Mouse (Mus musculus) MEL (cell line): Measurements from ENCODE around the gene Srgn. TPM values are rescaled to one million over a fixed set of nuclear protein-coding genes. Genes with fewer than 3 reads are reported as not detected.

Source experiments
- DNase-seq: peaks from one replicate; pipeline ENCODE4 v3.0.0; 2011; ENCODE audit warnings: low read depth, low spot score
- H3K27ac ChIP-seq: 2 replicates; pipeline ENCODE4 v1.5.1; 2012; ENCODE audit warnings: low read depth, mild to moderate bottlenecking, control low read depth, low read length, moderate library complexity; ENCODE audit not compliant: control insufficient read depth
- H3K27me3 ChIP-seq, 2 experiments: fragments of 150-350 bp in 1 of 2; sonication (generic) in 1 of 2; 2 replicates each; pipeline ENCODE4 v1.6.1; 2012; ENCODE audit warnings: low read length in 2 of 2, mild to moderate bottlenecking in 2 of 2, improper control_type of control experiment in 1 of 2, moderate library complexity in 1 of 2; ENCODE audit not compliant: insufficient read depth in 2 of 2, control insufficient read depth in 1 of 2
- H3K36me3 ChIP-seq, 2 experiments: 2 replicates each; pipeline ENCODE4 v1.6.1; 2012 to 2014; ENCODE audit warnings: low read length in 2 of 2, improper control_type of control experiment in 1 of 2, inconsistent platforms in 1 of 2, mild to moderate bottlenecking in 1 of 2; ENCODE audit not compliant: insufficient read depth in 2 of 2, control insufficient read depth in 1 of 2
- H3K4me1 ChIP-seq, 2 experiments: fragments of 150-350 bp in 1 of 2; sonication (generic) in 1 of 2; 2 replicates each; pipeline ENCODE4 v1.6.1; 2012; ENCODE audit warnings: low read length in 2 of 2, improper control_type of control experiment in 1 of 2, mild to moderate bottlenecking in 1 of 2; ENCODE audit not compliant: insufficient read depth in 2 of 2, control insufficient read depth in 1 of 2
- H3K4me3 ChIP-seq, 2 experiments: fragments of 150-350 bp in 1 of 2; sonication (generic) in 1 of 2; 2 replicates each; pipeline ENCODE4 v1.5.1; 2012; ENCODE audit warnings: low read depth in 2 of 2, low read length in 2 of 2, mild to moderate bottlenecking in 2 of 2, moderate library complexity in 2 of 2, control low read depth in 1 of 2, improper control_type of control experiment in 1 of 2; ENCODE audit not compliant: control insufficient read depth in 1 of 2, insufficient read depth in 1 of 2
- H3K79me2 ChIP-seq: 2 replicates; pipeline ENCODE4 v1.6.1; 2012; ENCODE audit warnings: mild to moderate bottlenecking, low read length, moderate library complexity; ENCODE audit not compliant: control insufficient read depth, poor library complexity, insufficient read depth
- H3K9ac ChIP-seq: 2 replicates; pipeline ENCODE4 v1.6.1; 2012; ENCODE audit warnings: low read depth, mild to moderate bottlenecking, control low read depth, low read length, moderate library complexity; ENCODE audit not compliant: control insufficient read depth, poor library complexity, severe bottlenecking
- H3K9me3 ChIP-seq: fragments of 150-350 bp; sonication (generic); replicated peaks from 2 replicates; pipeline ENCODE4 v1.6.1; 2012; ENCODE audit warnings: mild to moderate bottlenecking, low read length, improper control_type of control experiment, moderate library complexity; ENCODE audit not compliant: insufficient read depth
- EP300 ChIP-seq, 2 experiments: IDR thresholded peaks; 2 replicates each; pipeline ENCODE4 v1.6.1; 2011; ENCODE audit warnings: improper control_type of control experiment in 2 of 2, low read length in 2 of 2, low read depth in 1 of 2, mild to moderate bottlenecking in 1 of 2
- GABPA ChIP-seq: IDR thresholded peaks from 2 replicates; pipeline ENCODE4 v1.6.1; 2012; ENCODE audit warnings: low read depth, mild to moderate bottlenecking, inconsistent platforms, low read length, improper control_type of control experiment, moderate library complexity
- GATA1 ChIP-seq: IDR thresholded peaks from 2 replicates; pipeline ENCODE4 v1.6.1; 2011; ENCODE audit warnings: low read depth, low read length, improper control_type of control experiment
- HCFC1 ChIP-seq: IDR thresholded peaks from 2 replicates; pipeline ENCODE4 v1.6.1; 2012; ENCODE audit warnings: low read depth, mild to moderate bottlenecking, inconsistent platforms, low read length, improper control_type of control experiment, moderate library complexity
- JUND ChIP-seq: IDR thresholded peaks from 2 replicates; pipeline ENCODE4 v1.6.1; 2011; ENCODE audit warnings: low read depth, mild to moderate bottlenecking, improper control_type of control experiment, low read length
- MEF2A ChIP-seq: IDR thresholded peaks from 2 replicates; pipeline ENCODE4 v1.6.1; 2014; ENCODE audit warnings: low read depth, mild to moderate bottlenecking, inconsistent platforms, low read length, improper control_type of control experiment; ENCODE audit not compliant: poor library complexity, insufficient replicate concordance, severe bottlenecking; ENCODE audit errors: extremely low read depth
- MXI1 ChIP-seq: IDR thresholded peaks from 2 replicates; pipeline ENCODE4 v1.6.1; 2011; ENCODE audit warnings: mild to moderate bottlenecking, low read depth, low read length, improper control_type of control experiment
- MYB ChIP-seq: IDR thresholded peaks from 2 replicates; pipeline ENCODE4 v1.6.1; 2011; ENCODE audit warnings: mild to moderate bottlenecking, low read depth, low read length, improper control_type of control experiment
- MYC ChIP-seq: IDR thresholded peaks from 2 replicates; pipeline ENCODE4 v1.6.1; 2011; ENCODE audit warnings: low read depth, mild to moderate bottlenecking, low read length, improper control_type of control experiment, moderate library complexity
- POLR2AphosphoS2 ChIP-seq: IDR thresholded peaks from 2 replicates; pipeline ENCODE4 v1.6.1; 2011; ENCODE audit warnings: low read length, improper control_type of control experiment
- POLR2AphosphoS5 ChIP-seq: IDR thresholded peaks from 2 replicates; pipeline ENCODE4 v1.6.1; 2012; ENCODE audit warnings: low read depth, borderline replicate concordance, mild to moderate bottlenecking, inconsistent platforms, low read length, moderate library complexity, mixed read lengths
- RCOR1 ChIP-seq: IDR thresholded peaks from 2 replicates; pipeline ENCODE4 v1.6.1; 2012; ENCODE audit warnings: low read depth, mild to moderate bottlenecking, inconsistent platforms, low read length, improper control_type of control experiment
- SIN3A ChIP-seq: IDR thresholded peaks from 2 replicates; pipeline ENCODE4 v1.6.1; 2012; ENCODE audit warnings: low read length, improper control_type of control experiment, inconsistent platforms
- UBTF ChIP-seq: IDR thresholded peaks from 2 replicates; pipeline ENCODE4 v1.6.1; 2012; ENCODE audit warnings: low read depth, mild to moderate bottlenecking, inconsistent platforms, low read length, improper control_type of control experiment, moderate library complexity, borderline replicate concordance; ENCODE audit not compliant: insufficient read depth
- USF1 ChIP-seq: IDR thresholded peaks from 2 replicates; pipeline ENCODE4 v1.6.1; 2014; ENCODE audit warnings: low read depth, mild to moderate bottlenecking, inconsistent platforms, low read length, improper control_type of control experiment, moderate library complexity
- polyA plus RNA-seq, 2 experiments: library from polyadenylated mRNA; stranded (reverse) in 1 of 2; unstranded in 1 of 2; fragments of >175 nt in 1 of 2; fragments of >200 nt in 1 of 2; gene quantifications; 2 replicates each; pipeline versions ENCODE4 v1.2.1 to v1.2.4; 2012; ENCODE audit warnings: low replicate concordance in 2 of 2, low read depth in 1 of 2; ENCODE audit not compliant: insufficient read length in 2 of 2, insufficient read depth in 1 of 2, missing spikeins in 1 of 2
- total RNA-seq: library from RNA; depleted of rRNA; stranded (reverse); fragments of 300-350 nt; gene quantifications from 2 replicates; pipeline ENCODE4 v1.2.3, GENCODE M21; 2012

Gene Srgn
- total and polyA plus RNA-seq, 3 experiments, result 164 to 217 TPM; not detected in 1

GRCm38 (mm10) chr10:62486618-62487415 is 40.4 kb downstream of the Srgn start, which contains the start of gene Vps26a (continued):
- no peak for TF ChIP-seq UBTF
- TF ChIP-seq HCFC1, result 0 out of 2 replicates have a peak, but pooled peaks have one; percentile 45
- peak in 1 of 2 experiments; percentile 61; a peak in 2 of 4 replicates for TF ChIP-seq EP300 (IDR thresholded peaks at IDR 0.05; ENCODE audit: low read depth in 1 of 2, low read length in 2 of 2)
- no peak for TF ChIP-seq JUND
- TF ChIP-seq MYC, result no peak
- no peak for TF ChIP-seq GABPA
- TF ChIP-seq, all 39 proteins: peak for 18

- Histone ChIP-seq H3K9me3 (no peaks in the 10 kb centered on the region), H3K9ac (peak overlapping the region; percentile 74), H3K27me3 (no peaks in the 10 kb centered on the region), H3K4me1 (peaks cover 3 to 13% of the 10 kb centered on the region in 2 experiments; a peak in 2 of 4 replicates), H3K36me3 (peaks cover 0 to 27% of the 10 kb centered on the region in 2 experiments; a peak in 2 of 4 replicates), H3K79me2 (peaks cover 46% of the 10 kb centered on the region), H3K4me3 (peak overlapping the region; percentile 94 to 95), H3K27ac (peak overlapping the region; percentile 81)
- TF ChIP-seq RCOR1 (no peak), GATA1 (peak; percentile 9; the same call in 1 of the 2 replicates), POLR2AphosphoS5 (no peak), MYB (no peak), UBTF (0 out of 2 replicates have a peak, but pooled peaks have one; percentile 51), HCFC1 (0 out of 2 replicates have a peak, but pooled peaks have one; percentile 38), SIN3A (peak; percentile 38), POLR2AphosphoS2 (0 out of 2 replicates have a peak, but pooled peaks have one; percentile 4), MXI1 (no peak; the same call in 1 of the 2 replicates), MEF2A (no peak), USF1 (peak; percentile 6; the same call in 1 of the 2 replicates)
- peak; percentile 81 for DNase-seq
These were observed 41.2 kb downstream of the Srgn start for GRCm38 (mm10) chr10:62485878-62486582.
